Mouse (Mus musculus) C2C12 (cell line): Measurements from ENCODE around the gene Dtd1.

Source experiments
- CEBPB ChIP-seq: IDR thresholded peaks from one replicate; pipeline ENCODE4 v1.6.1; 2011; ENCODE audit warnings: low read depth, mild to moderate bottlenecking, control low read depth, moderate library complexity
- CTCF ChIP-seq: IDR thresholded peaks from one replicate; pipeline ENCODE4 v1.5.1; 2011; ENCODE audit not compliant: control insufficient read depth, insufficient read depth, insufficient read length
- FOSL1 ChIP-seq: IDR thresholded peaks from one replicate; pipeline ENCODE4 v1.8.0; 2011; ENCODE audit warnings: mild to moderate bottlenecking, low read length; ENCODE audit not compliant: poor library complexity, insufficient read depth, severe bottlenecking
- MAX ChIP-seq: IDR thresholded peaks from one replicate; pipeline ENCODE4 v1.6.1; 2011; ENCODE audit warnings: mild to moderate bottlenecking, control low read depth
- MYOG ChIP-seq: IDR thresholded peaks from one replicate; pipeline ENCODE4 v1.6.1; 2011; ENCODE audit not compliant: control insufficient read depth, insufficient read length; ENCODE audit errors: extremely low read depth
- USF1 ChIP-seq: IDR thresholded peaks from one replicate; pipeline ENCODE4 v1.6.1; 2011; ENCODE audit warnings: low read depth, mild to moderate bottlenecking, control low read depth, moderate library complexity

- TF ChIP-seq FOSL1: no peak
- TF ChIP-seq CTCF: no peak
- no peak for TF ChIP-seq CEBPB
- TF ChIP-seq MAX: no peak
- no peak for TF ChIP-seq MYOG
- TF ChIP-seq USF1: no peak
These were observed 125.0 kb downstream of the Dtd1 start for GRCm38 (mm10) chr2:144724679-144725078.
